Mouse (Mus musculus): ENCODE measurements at regions not wholly inside any gene's neighbourhood (a gene's known extent, or its start where the extent isn't known, plus 50 kb on each side); places are given as distances from the start of the nearest gene placed in this dataset.

DNA sequence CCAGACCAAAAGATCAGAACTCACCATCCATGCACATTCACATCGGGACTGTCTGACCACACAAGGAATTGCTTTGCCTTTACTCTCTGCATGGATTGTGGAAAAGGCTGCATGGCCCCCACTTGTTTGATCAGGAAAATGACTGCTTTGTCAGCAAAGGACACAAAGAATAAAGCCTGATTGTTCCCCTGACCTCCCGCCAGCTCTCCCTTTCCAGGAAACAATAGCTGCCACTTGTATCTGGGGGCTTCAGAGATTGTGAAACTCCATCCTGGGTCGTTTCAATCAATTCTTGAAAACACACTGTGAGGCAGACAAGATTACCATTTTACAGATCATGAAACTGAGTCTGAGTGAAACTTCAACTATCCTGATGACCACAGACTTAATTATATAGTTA lies 70.7 kb downstream of the Zic3 start:
- in situ Hi-C loops (cut with MboI, MseI): no loop called here

GRCm38 (mm10) chrX:58117761-58118426 lies 95.4 kb downstream of the Zic3 start:
- in situ Hi-C loops (cut with MboI, MseI): no loop called here

GRCm38 (mm10) chrX:58155371-58156124 lies 133.0 kb downstream of the Zic3 start:
- in situ Hi-C loops (cut with MboI, MseI): no loop called here

GRCm38 (mm10) chrX:58157361-58157760 lies 134.9 kb downstream of the Zic3 start:
- in situ Hi-C loops (cut with MboI, MseI): no loop called here

GRCm38 (mm10) chrX:58166184-58166904 lies 143.8 kb downstream of the Zic3 start:
- in situ Hi-C loops (cut with MboI, MseI): no loop called here

DNA sequence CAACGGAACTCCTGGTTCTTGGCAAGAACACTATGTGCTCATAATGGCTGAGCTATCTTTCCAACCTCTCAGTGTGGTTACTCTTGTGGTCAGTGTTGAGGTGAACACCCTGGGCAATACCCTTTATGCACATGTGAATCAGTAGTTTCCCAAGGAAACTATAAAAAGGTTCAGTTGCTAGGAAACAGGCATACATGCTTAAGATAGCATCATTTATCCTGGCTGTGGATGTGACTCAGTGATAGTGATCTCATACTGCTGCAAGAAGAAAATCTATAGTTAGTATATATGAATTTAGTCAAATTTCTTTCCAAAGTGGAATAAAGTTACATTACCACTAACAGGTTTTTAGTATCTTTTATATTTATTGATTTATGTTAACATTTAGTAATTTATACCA lies 151.8 kb downstream of the Zic3 start:
- in situ Hi-C loops (cut with MboI, MseI): loop anchor here (10.0 kb wide), 1 partner anchor 110 kb away; no protein-coding TSS in a partner anchor
